Mouse (Mus musculus) E14TG2a.4 (cell line): ENCODE results near the gene March10.

Experiments used
- CTCF ChIP-seq: conservative IDR thresholded peaks from 2 replicates; pipeline ENCODE4 v1.5.1; 2014; ENCODE audit warnings: low read length
- POU5F1 ChIP-seq: IDR thresholded peaks from 2 replicates; pipeline ENCODE4 v1.6.1; 2014; ENCODE audit warnings: low read length, borderline replicate concordance

GRCm38 (mm10) chr11:105327101-105327500, 129.4 kb downstream of the March10 start:
- TF ChIP-seq CTCF = no peak
- TF ChIP-seq POU5F1 = no peak
